Mouse (Mus musculus) hindbrain, embryonic 11.5 days (tissue): Measurements from ENCODE around the gene Il23r. TPM values are rescaled to one million over a fixed set of nuclear protein-coding genes. Genes with fewer than 3 reads are reported as not detected.

Source experiments
- ATAC-seq: fragments of 200-750 bp; cut with Nextera tagmentation; 2 replicates; pipeline ENCODE4 v1.8.0; 2017; ENCODE audit warnings: mild to moderate bottlenecking, moderate TSS enrichment, moderate library complexity; ENCODE audit not compliant: low FRiP score
- DNase-seq: peaks from one replicate; pipeline ENCODE4 v3.0.0-alpha.2; 2015; ENCODE audit warnings: low spot score
- H3K27ac ChIP-seq: fragments of 300-500 bp; sonication (generic); 2 replicates; pipeline ENCODE4 v1.5.1; 2014; ENCODE audit warnings: mild to moderate bottlenecking, low read depth, low read length
- H3K27me3 ChIP-seq: fragments of 300-500 bp; sonication (generic); 2 replicates; pipeline ENCODE4 v1.6.1; 2014; ENCODE audit warnings: mild to moderate bottlenecking, low read length, moderate library complexity, mixed read lengths; ENCODE audit not compliant: control insufficient read depth, insufficient read depth
- H3K36me3 ChIP-seq: fragments of 300-500 bp; sonication (generic); 2 replicates; pipeline ENCODE4 v1.6.1; 2014; ENCODE audit warnings: mild to moderate bottlenecking, low read length, moderate library complexity, mixed read lengths; ENCODE audit not compliant: control insufficient read depth, insufficient read depth
- H3K4me1 ChIP-seq: fragments of 300-500 bp; sonication (generic); replicated peaks from 2 replicates; pipeline ENCODE4 v1.6.1; 2014; ENCODE audit warnings: low read length, mixed read lengths; ENCODE audit not compliant: control insufficient read depth, insufficient read depth
- H3K4me2 ChIP-seq: fragments of 300-500 bp; sonication (generic); replicated peaks from 2 replicates; pipeline ENCODE4 v1.6.1; 2014; ENCODE audit warnings: mild to moderate bottlenecking, low read depth, low read length
- H3K4me3 ChIP-seq: fragments of 300-500 bp; sonication (generic); 2 replicates; pipeline ENCODE4 v1.5.1; 2014; ENCODE audit warnings: low read depth, low read length
- H3K9ac ChIP-seq: fragments of 300-500 bp; sonication (generic); 2 replicates; pipeline ENCODE4 v1.6.1; 2014; ENCODE audit warnings: low read depth, low read length
- H3K9me3 ChIP-seq: fragments of 300-500 bp; sonication (generic); 2 replicates; pipeline ENCODE4 v1.6.1; 2016; ENCODE audit warnings: low read length; ENCODE audit not compliant: control insufficient read depth
- WGBS: fragments of 180-500 bp; shearing (Covaris S2); extraction: QIAGEN DNeasy Blood & Tissue Kit; methylation state at CpG from one replicate; pipeline ENCODE4 v1.1.7; 2014; 5-methylcytosine and 5-hydroxymethylcytosine counted together
- polyA plus RNA-seq: library from polyadenylated mRNA; unstranded; fragments of >200 nt; fragmentation: Nextera tagmentation; extraction: Ambion mirVana; gene quantifications from 2 replicates; pipeline ENCODE4 v1.2.1, GENCODE M21; 2014

The Il23r gene
- polyA plus RNA-seq, 1 experiment from 2014 or later, result not detected

DNA sequence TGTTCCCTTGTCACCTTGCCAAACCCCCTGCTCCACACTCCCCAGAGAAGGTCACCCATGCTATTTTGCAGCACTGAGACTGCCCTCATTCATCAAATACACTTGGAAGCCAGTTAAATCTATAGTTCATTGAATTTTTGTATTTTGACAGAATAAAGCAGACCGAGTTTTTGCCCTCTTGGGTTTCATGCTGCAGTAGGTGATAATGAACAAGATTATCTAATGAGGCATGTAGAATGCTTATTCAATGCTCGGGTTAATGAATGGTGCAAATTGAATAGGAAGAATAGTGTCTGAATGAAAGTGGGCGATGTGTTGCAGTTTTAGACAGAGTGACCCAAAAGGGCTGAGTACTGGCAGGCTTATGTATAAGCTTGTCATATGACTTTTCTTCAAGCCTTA lies 86.4 kb downstream of the Il23r start:
- ATAC-seq, result peak; percentile 38; the same call in 1 of the 2 replicates
- Histone ChIP-seq H3K9ac (no peak overlapping the region), H3K9me3 (no peaks in the 10 kb centered on the region), H3K4me1 (no peaks in the 10 kb centered on the region), H3K36me3 (no peaks in the 10 kb centered on the region), H3K27me3 (no peaks in the 10 kb centered on the region), H3K27ac (no peak overlapping the region), H3K4me2 (no peak overlapping the region), H3K4me3 (no peak overlapping the region)
- 49% methylated on average over 3 of the region's 3 CpGs for WGBS
- DNase-seq, result peak; percentile 6

DNA sequence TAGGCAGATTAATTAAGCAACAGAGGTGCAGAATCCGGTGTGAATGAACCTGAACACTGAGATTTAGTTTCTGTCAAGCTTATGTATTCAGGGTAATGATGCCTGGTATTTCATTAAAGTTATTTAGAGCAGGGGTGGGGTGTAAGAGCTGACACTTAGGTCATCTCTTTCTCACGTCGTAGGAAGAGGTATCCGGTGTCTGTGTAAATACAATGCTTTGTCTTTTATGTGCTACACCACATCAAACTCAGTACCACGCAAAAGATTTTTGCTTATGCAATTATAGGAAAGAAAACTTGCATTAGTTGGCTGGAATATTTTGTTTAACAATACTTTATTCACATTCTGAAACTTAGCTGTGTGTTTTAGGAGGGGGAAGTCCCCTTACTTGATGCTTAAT lies 92.1 kb downstream of the Il23r start:
- Histone ChIP-seq H3K36me3 (no peaks in the 10 kb centered on the region), H3K4me2 (no peak overlapping the region), H3K9ac (no peak overlapping the region), H3K27ac (no peak overlapping the region), H3K27me3 (no peaks in the 10 kb centered on the region), H3K4me3 (no peak overlapping the region), H3K4me1 (no peaks in the 10 kb centered on the region), H3K9me3 (no peaks in the 10 kb centered on the region)
- 81% methylated on average over 5 of the region's 5 CpGs for WGBS
- DNase-seq (no peak), ATAC-seq (no peak)

DNA sequence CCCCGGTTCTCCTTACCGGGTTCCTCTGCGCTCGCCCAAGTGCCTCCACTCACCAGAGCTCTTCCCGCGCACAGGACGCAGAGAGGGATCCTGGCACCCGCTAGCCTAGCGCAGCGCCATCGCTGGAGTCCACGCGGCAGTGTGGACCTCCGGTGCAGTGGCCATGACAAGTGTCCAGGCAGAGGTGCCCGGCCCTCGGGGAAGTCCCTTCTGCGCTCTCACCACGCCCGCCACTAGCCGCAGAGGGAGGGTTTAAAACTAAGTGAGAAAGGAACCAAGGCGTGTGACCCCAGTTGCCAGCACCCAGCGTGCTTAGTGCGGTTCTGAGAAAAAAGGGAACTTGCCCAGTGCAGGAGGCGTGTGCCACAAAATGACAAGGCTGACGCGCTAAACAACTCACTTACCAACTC lies 115.7 kb downstream of the Il23r start, which contains the start of gene Il12rb2:
TSS of gene Il12rb2 (minus strand) at position 207 of the 410 bp plus-strand sequence.
- peak; percentile 35 for DNase-seq
- no peaks in the 10 kb centered on the region for H3K9me3 ChIP-seq
- H3K9ac ChIP-seq, result 0 out of 2 replicates have a peak within 1 kb of the TSS, but pooled peaks have one; percentile 19
- no peak within 1 kb of the TSS for H3K27ac ChIP-seq
- no peak for ATAC-seq
- 1% methylated on average over 26 of the region's 26 CpGs for WGBS
- H3K4me1 ChIP-seq, result no peaks in the 10 kb centered on the region
- H3K36me3 ChIP-seq, result no peaks in the 10 kb centered on the region
- H3K4me3 ChIP-seq, result peak within 1 kb of the TSS; percentile 21; the same call in 1 of the 2 replicates
- peak within 1 kb of the TSS; percentile 42 for H3K4me2 ChIP-seq
- peaks cover 4% of the 10 kb centered on the region; the same call in 1 of the 2 replicates for H3K27me3 ChIP-seq

Other genes starting within 250 kb of the Il23r start
- 0.14 TPM in 1 of 2 replicates, not detected in the other for gene Il12rb2, start 115.7 kb downstream of the Il23r start, polyA plus RNA-seq
- gene Tacstd2, start 43.9 kb upstream of the Il23r start, polyA plus RNA-seq, result 5.5 and 10.0 TPM in 2 replicates